Mouse (Mus musculus): ENCODE measurements around the gene Nkrf.

GRCm38 (mm10) chrX:36939806-36940413 is 37.2 kb upstream of the Nkrf start:
- TF ChIP-seq CTCF (IDR thresholded peaks at IDR 0.05; ENCODE audit: borderline replicate concordance, insufficient read depth, low read length) (no peak), POLR2A (IDR thresholded peaks at IDR 0.05; ENCODE audit: low read depth, low read length) (no peak)

Measured in embryonic fibroblast, embryonic 13.5 days (primary cell).